Mouse (Mus musculus) NIH3T3 (cell line): Measurements from ENCODE around the gene Plcb4.
"Not testable (repeated sequence)": the region's sequence is repeated elsewhere in the genome, so short reads cannot be mapped to it uniquely, and the experiment has no call there.

Source experiments
- DNase-seq: peaks from one replicate; pipeline ENCODE4 v3.0.0-alpha.2; 2012; ENCODE audit warnings: low read depth

Plcb4 gene

DNA sequence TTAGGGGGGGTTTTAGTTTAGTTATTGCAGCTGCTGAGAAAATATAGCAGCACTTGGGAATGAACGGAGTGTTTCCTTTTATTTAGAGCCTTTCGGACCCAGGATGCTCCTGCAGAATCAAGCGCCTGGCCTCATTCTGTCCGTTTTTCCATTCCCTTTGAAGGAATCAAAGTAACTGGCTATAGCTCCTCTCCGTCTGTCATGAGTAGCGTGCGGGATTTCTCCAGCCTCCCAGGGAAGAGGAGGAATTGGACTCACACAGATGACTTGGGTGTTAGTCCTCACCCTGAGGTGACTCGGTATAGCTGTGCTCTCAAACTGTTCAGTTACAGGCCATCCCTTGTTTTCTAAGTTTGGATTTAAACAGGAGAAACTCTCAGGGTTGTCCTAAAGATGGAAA, 14.8 kb downstream of the Plcb4 start:
- no peak for DNase-seq

DNA sequence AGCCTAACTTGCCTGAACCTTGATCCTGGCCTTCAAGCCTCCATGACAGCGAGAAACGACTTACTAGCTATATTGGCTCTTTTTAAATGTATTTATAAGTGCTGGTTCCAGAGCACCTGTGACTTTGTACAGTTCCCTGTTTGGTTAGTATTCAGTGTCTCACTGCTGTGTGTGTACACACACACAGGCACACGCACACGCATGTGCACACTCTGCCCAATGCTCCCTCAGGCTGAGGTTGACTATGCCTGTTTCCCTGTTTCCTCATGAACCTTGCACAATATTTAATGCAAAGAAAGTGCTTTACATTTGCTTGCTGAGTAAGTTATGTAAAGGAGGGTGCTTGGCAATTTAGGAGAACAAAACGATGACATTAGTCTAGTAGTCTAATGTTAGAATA, 16.5 kb downstream of the Plcb4 start:
- DNase-seq, result no peak

DNA sequence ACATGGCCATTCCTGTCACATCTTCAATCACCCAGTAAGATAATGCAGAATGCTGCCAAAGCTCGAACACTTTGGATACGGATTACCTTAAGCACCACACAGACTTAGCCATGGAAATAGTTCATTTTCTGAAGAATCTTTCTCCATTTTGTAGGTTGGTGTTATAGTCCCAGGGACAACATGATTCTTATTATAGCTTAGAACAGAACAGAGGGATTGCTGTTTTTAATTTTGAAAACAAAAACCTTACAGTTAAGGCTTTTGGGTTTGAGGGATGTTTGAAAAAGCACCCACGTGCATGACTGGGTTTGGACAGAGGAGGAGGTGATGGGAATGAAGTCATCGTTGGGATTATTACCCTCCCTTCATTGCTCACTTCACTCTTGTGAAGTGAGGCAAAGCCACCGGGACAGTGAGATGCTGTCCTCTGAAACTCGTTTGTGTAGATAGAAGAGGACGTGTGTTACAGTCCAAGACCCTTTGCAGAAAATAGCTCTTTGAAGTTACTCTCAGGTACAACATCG, 18.2 kb downstream of the Plcb4 start:
- no peak for DNase-seq

DNA sequence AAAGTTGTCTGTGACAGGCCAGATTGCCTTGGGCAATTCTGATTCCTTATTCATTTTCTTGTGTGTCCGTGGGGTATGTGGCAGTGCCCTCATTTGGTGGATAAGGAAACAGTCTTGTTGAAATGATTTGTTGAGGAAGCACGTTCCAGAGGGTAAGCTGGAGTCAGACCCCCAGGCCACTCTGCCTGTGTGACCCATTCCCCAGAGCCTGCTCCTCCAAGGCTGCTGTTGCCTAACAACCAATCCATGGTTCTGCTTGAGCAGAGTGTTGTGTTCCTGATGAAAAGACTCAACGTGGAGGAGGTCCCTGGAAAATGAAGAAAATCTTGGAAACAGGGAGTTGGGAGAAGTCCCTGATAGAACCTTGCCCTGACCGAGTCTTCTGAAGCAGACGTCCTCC, 18.8 kb downstream of the Plcb4 start:
- no peak for DNase-seq

DNA sequence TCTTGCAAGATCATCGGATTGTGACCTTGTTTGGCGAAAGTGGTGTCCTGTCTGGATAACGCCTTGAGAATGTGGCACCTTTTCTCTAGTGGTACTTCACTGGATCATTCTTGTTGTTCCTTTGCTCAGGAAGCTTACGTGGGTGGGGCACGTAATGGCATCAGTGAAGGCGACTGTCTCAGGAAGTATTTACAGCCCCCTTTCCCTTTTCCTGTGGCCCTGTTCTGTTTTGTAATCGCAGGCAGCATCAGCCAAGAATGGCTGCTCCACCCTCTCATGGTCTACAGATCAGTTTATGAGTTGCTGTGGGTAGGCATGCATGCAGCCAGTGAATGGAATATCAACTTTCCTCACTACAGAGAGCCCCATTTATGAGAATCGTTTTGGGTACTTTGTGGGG, 21.2 kb downstream of the Plcb4 start:
- DNase-seq, result no peak

DNA sequence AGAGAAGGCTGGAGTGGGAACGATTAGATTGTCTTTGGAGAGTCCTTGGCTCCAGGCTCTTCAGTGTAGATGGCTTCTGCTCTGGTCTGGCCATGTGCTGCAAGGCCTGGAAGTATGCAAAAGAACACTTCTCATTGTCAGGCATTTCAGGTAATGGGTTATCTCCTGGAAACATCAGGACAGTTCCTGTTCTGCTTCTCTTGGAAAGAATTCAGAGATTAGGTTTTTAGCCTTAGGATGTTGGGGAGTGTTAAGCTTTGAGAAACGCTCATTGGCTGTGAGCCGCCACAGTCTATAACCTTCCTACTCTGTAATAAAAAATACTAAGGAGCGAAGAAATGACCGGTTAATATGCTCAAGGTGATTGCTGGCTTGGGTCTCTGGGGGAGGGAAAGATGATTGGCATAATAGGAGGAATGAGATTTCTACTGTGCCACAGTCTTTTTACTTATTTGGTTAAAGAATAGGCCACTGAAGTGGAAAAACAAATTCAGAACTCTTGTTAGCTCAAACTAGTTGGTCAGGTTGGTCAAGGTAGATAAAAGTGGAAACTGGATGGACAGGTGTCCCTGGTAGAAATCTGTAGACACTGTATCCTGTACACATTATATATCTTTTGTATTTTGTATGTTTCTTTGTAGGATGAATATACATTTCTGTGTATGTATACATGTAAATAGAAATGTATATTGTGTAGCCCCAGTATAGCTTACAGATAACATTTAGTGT, 21.8 kb downstream of the Plcb4 start:
- no peak for DNase-seq

DNA sequence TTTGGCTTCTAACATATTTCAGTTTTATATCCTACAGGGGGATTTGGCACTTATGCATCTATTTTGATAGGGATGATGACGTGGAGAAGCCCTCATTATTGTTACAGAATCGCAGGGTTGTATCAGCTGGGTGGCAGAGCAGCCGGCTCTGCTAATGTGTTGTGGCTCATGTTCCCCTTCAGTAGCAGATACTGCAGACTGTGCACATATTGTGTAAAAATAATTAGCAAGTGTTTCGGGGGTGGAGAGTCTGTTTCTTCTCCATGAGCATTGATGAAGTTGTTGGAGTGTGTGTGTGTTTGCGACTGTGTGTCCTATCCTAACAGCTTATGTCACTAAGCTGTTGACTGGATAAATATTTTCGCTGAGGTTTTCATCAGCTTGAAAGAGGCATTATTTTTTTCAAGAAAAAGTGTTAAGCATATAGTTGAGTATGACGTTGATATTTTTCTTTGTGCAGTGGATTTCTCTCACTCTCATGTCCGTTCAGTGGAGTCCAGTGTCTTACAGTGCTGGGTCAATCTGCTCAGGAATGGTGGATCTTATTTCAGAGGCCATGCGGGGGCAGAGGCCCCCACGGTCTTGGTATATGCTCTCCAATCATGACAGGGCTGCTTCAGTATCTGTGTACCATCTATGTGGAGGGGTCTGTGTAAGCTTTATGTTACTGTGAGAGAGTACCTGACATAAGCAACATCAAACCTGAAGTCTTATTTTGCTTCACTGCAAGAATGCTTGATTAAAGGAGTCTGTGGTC, 25.1 kb downstream of the Plcb4 start:
- no peak for DNase-seq

DNA sequence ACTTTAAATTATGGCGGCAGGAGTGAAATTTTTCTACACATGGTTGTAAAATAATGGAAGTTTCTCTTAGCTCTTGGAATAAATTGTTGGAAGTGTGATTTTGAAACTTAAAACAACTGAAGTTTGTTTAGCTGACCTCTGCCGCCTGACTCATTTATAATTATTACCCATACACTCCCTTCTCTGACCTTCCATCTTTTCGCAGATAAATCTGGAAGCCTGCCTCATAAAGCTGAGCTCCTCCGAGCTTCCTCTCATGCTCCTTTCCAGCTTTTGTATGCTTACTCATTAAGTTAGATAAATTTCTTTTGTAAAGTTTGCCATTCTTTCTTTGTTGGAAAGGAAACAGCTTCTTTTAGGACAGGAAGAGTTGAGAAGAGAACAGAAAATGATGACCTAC, 27.9 kb downstream of the Plcb4 start:
- no peak for DNase-seq

DNA sequence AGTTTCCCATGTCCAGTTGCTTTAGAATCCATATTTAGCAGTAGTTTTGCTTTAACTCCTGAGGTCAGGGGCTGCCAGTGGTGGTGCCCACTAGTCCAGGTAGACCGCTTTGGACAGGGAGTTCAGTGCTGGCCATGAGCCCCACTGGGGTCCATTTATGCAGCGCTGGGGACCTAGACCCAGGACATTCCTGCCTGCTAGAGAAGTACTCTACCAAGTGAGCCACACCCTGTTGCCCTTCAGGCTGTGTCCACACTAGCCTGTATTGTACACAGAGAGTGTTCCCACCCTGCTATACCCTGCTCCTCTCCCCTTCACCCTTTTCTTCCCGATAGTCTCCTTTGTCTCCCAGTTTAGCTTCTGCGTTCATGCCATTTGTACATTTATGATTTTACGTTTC, 28.8 kb downstream of the Plcb4 start:
- DNase-seq, result no peak

DNA sequence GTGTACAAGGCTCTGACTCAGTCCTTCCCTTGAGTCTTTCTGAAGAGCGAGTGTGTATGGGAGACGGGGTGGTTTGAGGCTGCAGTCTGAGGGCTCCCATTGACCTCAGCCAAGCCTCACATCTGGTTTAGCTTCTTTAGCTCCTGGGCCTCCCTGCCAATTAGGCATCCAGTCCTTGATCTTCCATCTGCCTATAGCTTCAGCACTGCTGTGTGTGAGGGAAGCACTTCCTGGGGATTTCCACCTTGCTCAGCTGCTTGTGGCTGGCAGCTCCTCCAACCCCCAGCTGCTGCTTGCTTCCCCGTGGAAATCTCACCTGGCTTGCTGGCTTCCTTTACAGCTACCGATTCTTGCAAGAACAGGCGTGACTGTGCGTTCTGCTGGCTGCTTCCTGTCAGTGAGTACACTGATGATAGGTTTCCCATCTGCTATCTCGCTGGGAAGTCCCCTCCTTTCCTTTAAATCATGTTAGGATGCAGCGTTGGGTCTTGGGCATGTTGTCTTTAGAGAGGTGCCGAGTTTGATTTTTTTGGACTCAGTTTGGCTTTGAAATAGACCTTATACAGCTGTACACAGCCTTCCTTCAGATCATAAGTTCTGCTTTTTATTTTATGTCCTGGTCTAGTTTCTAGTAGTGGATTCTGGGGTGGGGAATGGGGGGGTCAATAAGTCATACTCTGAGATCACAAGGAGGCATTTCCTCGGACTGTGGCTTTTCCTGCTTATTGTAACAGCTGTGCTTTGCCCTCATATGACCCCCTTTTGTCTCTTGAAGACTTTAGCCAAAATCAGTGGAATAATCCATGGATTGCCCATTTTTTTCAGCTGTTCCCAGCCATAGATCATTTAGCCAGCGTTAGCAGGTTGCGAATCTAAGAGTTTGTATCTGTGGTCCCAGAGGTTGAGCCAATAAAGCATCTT, 34.0 kb downstream of the Plcb4 start:
- DNase-seq, result peak; percentile 23

DNA sequence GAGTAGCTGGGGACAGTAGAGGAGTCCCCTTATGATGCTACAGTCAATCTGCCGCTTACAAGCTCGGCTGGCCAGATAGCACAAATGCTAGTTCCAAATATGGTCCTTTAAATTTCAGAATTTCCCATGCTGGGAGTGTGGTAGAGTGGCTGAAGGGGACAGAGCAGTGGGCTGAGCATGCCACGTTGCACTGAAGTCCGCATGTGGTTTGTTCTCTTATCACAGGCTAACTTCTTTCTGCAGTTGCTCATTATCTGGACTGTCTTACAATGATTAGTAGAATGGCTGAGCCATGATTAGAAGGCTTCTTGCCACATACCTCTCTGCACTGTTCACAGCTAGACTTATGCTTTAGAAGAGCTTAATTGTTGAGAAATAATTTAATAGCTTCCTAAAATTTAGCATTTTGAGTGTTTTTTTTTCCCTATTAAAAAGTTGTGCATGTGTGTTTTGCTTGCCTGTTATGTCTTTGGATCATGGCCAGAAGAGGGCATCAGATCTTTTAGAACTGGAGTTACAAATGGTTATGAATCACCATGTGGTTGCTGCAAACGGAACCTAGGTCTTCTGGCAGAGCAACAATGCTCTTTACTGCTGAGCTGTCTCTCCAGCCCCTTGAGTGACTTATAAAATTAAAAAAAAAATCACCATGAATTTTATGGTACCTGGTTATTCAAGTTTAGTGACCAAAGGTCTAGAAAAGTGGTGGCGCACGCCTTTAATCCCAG, 42.0 kb downstream of the Plcb4 start:
- DNase-seq, result peak; percentile 40

DNA sequence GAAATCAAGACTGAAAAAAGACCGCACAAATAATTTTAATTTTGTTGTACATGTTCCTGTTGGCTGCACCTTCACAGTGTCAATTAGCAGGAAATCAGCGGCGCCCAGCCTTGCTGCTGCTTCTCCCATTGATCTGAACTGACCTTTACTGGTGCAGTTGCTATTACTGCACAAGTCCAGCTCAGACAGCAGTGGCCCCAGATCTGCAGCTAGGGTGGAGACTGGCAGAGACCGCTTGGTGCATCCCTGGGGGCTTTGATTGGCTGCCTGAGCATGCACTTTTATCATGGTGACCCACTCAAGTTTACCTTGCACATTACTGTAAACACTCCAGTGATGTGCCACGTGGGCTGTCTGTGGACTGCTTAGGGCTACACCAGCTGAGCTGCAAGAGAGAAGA, 45.9 kb downstream of the Plcb4 start:
- no peak for DNase-seq

DNA sequence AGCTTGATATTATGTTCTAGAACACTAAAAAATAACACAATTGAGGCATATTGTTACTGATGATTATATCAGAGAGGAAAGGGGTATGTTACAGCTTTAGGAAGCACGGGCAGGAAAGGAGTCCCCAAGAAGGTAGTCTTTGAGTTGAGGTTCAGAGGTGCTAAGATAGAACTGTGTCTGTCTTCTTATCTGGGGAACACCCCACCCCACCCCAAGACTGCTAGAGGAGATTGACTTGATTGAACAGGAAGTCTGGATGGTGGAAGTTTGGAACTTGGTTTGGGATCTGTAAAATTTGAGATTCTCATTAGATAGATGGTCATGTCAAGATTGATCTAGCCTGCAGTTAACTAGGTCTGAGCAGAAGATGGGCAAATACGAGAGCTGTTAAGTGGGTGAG, 48.5 kb downstream of the Plcb4 start:
- DNase-seq, result no peak

DNA sequence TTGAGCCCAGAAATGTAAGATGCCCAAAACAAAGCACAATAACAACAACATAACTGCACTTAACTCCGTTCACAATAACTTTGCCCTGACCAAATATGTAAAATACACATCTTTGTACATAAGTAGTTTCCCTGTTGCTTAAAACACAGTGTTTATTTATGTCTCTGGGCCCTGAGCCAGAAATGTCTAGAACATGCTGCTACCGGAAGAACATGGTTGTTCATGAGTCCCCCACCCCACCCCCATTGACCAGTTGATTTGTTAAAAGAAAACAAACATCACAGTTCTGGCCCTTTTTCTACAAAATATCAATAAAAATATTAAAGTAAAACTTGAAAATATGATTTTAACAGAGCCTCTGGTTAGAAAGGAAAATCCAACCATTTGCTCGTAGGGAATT, 49.6 kb downstream of the Plcb4 start:
- DNase-seq, result peak; percentile 48

DNA sequence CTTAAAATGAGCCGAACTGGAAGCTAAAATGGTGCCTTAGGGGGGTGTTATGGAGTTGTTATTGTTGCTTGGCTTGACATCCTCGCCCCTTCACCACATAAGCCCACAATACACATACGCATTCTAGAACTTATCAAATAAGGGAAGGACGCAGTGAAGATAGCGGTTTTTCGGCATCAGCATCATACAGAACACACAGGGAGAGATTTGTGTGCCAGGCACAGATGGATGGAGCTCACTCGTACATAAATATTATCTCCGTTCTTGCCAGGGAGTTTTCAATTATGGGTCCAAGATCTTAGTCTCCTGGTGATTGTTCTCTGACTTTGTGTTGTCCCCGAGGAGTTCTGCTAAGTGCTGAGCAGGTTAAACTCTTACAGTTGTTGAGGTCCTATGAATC, 50.0 kb downstream of the Plcb4 start:
- no peak for DNase-seq

DNA sequence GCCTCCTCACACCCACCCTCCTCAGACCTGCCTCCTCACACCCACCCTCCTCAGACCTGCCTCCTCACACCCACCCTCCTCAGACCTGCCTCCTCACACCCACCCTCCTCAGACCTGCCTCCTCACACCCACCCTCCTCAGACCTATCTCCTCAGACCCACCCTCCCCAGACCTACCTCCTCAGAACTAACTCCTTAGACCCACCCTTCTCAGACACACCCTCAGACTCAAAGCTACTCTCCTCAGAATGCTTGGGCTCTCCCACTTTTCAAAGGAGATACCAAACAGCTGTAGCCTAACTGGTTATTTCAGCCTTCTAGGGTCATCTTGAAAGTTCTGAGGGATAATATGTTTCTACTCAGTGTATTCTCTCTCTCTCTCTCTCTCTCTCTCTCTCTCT, 50.9 kb downstream of the Plcb4 start:
- not testable (repeated sequence) for DNase-seq

DNA sequence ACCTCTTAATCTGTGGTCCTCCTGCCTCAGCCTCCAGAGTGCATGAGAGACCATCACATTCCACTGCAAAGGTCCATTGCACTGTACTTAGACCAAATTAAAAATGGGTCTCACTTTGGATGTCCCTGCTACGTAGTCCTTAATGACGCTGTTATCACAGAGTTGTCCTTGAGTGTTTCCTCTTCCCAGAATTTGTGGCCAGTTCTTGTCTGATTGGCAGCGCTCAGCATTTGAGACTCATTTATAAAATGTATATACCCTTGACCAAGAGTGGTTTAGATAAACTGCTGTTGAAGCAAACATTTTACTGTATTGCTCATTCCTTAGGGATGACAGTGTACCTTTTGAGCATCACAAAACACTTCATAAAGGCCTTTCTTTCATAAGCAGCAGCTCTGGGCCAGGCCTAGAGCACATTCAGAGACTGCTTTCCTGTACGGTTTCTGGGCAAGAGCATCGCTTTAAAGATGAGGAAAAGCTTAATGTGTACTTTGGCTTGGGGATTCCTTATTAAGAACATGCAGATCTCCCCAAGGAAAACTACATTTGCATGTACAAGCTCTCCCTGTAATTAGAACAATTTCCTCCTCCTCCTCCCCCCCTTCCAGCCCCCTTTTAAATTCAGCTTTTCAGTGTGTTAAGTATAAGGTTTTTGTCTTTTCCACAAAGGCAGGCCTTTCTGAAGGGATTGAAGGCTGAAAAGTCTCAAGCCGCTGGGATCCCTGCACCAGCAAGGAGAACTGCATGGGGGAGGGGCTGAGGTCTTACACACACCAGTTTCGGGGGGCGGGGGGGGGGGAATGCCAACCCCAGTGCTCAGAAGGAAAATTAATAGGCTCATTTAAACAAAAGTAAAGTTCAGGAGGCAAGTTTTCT, 52.5 kb downstream of the Plcb4 start:
- peak; percentile 43 for DNase-seq

DNA sequence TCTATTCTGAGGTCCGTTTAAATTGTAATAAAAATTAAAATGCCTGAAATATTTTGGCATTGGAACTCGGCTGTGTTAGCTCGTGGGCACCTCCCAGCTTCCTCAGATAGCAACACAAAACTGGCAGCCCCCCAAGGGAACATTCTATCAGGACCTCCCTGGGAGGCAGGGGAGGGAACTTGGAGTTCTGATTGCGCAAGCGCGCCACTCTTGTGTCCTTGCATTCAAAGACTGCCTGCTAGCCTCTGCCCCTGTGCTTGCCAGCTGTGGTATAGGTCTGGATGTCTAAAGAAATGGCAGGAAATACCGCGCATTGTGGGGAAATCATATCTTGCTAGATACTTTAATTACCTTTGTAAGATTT, 53.1 kb downstream of the Plcb4 start:
- peak; percentile 94 for DNase-seq

DNA sequence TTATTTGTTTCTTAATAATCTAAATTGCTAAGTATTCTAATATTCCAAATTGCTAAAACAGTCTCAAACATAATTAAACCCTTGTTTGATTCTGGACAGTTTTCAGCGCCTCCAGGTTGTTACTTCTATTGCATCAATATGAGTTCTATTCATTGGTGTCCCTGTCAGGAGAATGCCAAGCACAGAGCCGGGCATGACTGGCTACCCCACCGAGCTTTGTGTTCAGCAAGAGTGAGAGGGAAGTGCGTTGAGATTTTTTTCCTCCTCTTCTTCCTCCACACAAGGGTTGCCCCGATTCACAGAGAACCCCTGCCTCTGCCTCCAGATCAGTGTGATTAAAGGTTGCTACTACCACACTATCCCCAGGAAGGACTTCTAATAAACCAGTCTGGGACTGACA, 53.5 kb downstream of the Plcb4 start:
- DNase-seq, result no peak

DNA sequence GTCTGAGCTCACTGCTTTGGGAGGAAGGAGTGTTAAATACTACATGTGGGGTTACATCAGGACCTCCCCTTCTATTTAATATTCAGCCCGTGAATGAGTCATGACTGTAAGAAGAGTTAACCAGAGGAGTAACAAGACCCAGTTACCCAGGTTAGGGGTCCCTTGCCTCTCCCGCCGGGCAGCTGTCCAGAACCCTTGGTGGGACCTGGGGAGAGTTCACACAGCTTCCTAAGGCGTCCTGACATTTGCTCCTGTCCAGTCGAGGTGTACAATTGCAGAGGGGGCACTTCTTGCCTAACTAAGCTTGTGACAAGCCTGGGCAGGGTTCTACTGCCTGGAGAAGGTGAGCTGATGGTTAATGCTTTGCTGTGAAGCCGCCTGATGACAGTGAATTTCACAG, 54.1 kb downstream of the Plcb4 start:
- DNase-seq, result no peak

DNA sequence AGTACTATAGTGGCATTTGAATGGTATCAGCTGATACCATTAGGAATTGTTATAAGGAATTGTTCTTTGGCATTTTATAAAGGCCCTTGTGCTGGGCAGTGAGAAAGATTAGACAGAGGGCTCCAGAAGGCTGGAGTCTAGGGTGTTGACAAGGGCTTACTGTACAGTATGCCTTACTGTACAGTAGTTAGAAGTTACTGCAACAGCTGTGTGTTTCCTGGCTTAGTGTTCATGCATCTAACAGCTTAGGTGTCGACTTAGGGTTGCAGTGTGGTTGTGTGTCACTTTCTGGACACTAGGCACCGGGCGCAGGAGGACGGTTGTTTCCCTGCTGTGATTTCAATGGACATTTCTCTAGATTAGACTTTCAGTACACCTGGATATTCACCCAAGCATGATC, 57.4 kb downstream of the Plcb4 start:
- no peak for DNase-seq
